Mouse (Mus musculus) neural tube, embryonic 10.5 days (tissue): ENCODE results near the gene Arhgap33.

Experiments
- DNase-seq: peaks from one replicate; pipeline ENCODE4 v3.0.0-alpha.2; 2017; ENCODE audit warnings: low spot score; ENCODE audit errors: extremely low spot score

The Arhgap33 gene

DNA sequence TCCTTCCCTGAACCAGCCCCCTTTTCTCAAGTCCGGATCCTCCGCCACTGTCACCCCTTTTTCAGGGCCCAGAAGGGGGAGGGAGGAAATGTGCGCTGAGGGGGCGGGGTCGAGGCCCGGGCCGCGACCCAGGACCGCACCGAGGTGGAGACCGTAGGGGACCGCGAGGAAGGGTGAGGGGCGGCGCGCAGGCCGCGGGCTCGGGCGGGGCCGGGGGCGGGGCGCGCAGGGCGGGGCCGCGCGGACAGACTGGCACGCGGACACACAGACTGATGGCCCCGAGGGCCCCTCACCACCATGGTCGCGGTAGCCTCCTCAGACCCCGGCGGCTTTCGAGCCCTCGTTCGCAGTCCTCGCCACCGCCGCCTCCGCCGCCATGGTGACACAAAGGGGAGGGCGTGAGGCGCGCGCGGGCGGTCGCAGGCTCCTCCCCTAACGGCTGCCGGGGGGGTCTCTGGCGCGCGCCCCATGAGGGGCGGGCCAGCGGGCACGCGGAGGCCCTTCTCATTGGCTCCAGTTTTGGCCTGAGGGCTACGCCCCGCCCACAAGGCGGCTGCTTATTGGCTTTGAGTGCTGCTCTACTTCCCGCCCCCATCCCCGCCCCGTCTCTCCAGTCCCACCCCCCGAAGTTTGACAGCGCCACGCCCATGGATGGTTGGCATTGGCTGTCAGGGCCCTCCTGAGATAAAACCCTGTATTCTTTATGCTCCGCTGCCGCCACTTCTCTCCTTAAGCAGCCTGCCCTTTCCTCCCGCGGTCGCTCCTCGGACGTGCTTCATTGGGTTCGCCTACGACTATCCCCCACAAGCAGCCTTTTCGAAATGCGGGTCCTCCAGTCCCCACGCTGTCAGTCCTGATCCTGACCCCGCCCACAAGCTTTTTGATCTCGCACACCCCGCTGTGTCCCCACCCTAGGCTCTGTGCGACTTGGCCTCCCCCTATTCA, at the start of gene Arhgap33:
Gene Arhgap33 (minus strand): TSS at position 428 of the 945 bp plus-strand sequence.
- DNase-seq, result peak; percentile 94

DNA sequence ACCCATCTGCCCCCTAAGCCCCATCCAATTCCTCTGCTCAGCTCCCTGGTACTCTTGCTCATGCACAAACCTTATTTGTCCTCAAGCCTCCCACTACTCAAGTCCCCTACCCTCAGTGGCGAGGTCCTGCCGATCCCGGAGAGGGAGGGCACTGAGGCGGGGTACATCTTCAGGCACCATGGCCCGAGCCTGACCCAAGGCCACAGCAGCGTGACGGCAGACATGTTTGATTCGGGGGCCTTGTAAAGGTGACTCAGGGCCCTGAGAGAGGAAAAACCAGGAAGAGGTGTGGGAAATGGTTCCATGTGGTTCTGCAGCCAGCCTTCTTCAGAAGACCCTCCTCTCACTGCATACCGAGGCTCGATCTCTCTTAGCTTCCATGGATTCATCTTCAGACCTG, 49.5 kb upstream of the Arhgap33 start:
- no peak for DNase-seq

DNA sequence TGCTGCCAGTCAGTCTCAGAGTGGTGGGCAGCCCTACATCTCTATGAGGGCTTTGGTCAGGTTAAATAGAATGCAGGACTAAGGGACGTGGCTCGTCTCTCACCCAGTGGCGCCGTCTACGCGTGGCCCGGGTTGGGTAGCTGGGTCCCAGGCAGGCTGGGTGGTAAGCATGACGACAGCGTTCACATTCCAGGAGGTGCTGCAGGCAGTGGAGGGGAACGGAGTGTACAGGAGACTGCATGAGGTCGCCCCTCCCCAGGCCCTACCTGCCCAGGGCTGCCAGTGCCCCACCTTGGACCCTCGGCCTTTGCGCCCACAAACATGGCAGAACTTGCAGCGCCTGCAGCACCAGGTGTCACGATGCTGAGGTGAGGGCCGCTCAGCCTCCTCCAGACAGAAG, 46.7 kb upstream of the Arhgap33 start:
- DNase-seq, result no peak

DNA sequence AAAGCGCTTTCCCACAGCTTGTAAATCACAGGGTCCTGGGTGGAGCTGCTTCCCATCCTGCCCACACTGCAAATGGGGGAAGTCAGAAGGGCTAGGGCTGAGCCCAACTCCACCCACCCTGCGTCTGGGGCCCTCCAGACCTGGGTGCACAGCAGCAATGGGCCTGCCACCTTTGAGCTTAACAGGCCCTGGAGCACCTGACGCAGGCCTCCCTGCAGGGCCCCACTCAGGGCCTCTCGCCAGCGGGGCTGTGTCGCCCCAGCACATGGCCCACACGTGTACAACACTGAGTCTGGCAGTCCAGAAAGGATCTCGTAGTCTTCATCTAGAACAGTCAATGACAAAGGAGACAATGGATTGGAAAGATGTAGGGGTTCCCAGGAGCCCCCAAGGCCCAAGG, 45.1 kb upstream of the Arhgap33 start:
- DNase-seq, result no peak

DNA sequence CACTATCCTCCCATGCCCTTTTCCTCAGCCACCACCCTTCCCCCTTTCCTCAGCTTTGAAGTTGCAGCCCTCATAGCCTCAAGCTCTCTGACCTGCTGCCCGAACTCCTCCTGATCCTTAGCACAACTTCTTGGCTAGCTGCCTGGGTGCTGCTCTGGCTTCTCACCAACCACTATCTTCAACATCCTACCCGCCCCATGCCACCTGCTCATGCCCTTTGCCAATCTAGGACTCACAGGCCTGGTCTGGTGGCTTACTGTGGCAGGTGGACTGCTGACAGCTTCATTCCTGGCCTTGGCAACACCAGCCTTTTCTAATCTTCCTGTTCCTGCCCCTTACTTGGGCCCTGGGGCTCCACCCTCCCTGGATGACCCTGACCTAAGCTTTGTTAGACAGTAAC, 38.1 kb upstream of the Arhgap33 start:
- DNase-seq, result no peak

DNA sequence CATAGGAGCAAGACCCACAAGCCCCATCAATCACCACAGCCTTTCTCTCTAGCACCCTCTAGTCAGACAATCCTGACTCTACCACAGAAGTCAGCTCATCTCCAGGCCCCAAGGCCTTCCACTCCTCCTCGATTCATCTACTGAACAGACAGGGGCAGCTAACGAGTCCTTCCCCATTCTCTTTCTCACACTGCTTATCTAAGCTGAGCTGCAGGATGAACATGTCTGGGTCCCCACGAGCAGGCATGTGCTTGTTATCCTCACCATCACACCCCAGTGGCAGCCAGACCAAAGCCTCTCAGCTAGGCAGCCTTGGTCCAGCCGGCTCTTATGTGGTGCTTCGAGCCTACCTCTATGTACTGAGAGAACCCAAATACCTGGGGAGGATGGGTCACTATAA, 37.5 kb upstream of the Arhgap33 start:
- no peak for DNase-seq

DNA sequence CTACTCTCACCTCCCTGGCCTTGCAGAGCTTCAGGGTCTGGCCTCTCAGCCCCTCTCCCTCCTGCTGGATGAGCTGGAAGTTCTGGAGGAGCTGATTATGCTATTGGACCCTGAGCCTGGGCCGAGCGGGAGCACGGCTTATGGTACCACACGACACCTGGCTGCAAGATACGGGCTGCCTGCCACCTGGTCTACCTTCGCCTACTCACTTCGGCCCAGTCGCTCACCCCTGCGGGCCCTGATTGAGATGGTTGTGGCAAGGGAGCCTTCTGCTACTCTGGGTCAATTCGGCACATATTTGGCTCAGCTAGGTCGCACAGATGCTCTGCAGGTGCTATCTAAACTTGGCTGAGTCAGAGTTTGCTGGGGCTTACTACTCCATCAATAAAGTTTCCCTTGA, 32.7 kb upstream of the Arhgap33 start:
- no peak for DNase-seq

DNA sequence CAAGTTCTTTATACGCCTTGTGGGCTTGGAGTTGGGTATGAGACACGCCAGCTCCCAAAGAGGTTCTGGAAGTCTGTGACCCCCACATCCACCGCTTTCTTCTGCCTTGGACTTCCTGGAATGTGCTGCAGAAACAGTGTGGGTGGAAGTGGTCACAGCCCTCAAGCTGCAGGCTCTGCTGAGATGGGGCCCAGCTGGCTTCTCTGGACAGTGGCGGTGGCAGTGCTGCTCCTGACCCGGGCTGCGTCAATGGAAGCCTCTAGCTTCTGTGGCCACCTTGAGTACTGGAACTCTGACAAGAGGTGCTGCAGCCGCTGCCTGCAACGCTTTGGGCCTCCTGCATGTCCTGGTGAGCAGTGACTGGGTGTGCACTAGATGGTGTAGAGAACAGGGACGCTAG, 31.2 kb upstream of the Arhgap33 start:
- DNase-seq, result no peak

DNA sequence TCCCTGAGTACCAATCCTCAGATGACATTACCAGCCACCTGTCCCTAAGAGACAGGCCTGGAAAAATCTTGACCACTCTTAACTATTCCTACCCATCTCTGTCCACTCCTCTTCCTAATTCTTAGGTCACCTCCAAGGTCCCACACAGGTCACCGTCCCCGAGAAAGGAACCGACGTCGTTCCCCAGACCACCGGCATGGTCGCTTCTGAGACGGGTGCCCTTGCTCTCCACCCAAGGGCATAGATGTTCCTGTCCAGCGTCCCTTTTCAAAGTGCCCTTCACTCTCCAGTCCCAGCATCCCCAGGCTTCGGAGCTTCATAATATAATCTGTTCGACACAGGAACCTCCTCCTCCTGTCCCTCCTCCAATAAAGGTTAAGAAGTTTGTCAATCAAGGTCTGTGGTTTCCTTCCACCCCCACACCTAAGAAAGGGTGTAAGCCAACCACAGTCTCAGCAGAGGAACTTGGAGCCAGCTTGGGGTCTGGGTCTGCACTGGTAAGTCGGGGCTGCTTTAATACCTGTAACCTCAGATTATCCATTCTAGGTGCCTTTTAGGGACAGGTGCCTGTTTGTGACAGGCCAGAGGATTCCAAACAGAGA, 30.2 kb upstream of the Arhgap33 start, which contains the start of gene Igflr1:
Gene Igflr1 (plus strand): TSS at position 458 of the 602 bp plus-strand sequence.
- DNase-seq, result no peak

DNA sequence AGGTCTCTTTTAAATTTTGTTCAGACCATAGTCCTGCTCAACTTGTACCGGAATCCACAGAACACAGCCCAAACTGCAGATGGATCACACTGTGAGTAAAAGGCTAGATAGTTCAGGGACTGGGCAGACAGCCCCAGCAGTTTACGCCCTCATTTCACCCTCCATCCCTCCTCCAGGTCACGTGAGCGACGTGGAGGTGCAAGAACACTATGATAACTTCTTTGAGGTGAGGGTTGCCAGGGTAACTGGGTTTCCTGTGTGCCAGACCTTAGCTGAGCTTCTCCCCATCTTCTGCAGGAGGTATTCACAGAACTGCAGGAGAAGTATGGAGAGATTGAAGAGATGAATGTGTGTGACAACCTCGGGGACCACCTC, 29.0 kb upstream of the Arhgap33 start:
- no peak for DNase-seq

DNA sequence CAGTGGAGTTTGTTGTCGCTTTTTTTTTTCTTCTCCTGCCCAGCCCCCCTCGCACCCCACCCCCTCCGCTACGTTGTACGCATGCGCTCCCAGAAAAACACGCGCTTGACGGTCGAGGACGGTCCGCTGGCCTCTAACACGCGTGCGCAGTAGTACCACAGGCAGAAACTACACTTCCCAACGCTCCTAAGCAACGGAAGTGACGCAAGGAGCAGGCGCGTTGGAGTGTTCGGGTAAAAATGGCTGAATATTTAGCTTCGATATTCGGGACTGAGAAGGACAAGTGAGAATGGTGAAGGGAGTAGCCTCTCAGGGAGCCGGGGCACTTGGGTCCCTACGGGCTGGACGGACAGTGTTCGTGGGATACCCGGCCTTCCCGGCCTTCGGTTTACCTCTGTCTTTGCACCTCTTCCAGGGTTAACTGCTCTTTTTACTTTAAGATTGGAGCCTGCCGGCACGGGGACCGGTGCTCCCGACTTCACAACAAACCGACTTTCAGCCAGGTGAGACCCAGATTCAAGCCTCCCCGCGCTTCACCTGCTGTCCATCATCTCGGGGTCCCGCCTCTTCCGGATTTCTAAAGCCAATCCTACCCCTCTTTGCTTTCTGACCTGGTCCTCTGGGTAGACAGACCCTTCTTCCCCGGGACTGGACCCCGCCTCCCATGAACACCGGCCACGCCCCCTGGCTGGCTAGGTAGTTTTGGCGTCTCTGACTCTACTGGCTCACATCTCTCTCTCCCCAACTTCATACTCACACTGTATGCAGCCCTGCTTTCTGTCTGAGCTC, 28.5 kb upstream of the Arhgap33 start, which contains the start of the genes U2af1l4, Gm49396 and Psenen:
Gene U2af1l4 (plus strand): TSS at position 185 of the 789 bp plus-strand sequence.
Gene Gm49396 (plus strand): TSS at position 228 of the 789 bp plus-strand sequence.
Gene Psenen (minus strand): TSS at position 511 of the 789 bp plus-strand sequence.
- DNase-seq, result peak; percentile 94

DNA sequence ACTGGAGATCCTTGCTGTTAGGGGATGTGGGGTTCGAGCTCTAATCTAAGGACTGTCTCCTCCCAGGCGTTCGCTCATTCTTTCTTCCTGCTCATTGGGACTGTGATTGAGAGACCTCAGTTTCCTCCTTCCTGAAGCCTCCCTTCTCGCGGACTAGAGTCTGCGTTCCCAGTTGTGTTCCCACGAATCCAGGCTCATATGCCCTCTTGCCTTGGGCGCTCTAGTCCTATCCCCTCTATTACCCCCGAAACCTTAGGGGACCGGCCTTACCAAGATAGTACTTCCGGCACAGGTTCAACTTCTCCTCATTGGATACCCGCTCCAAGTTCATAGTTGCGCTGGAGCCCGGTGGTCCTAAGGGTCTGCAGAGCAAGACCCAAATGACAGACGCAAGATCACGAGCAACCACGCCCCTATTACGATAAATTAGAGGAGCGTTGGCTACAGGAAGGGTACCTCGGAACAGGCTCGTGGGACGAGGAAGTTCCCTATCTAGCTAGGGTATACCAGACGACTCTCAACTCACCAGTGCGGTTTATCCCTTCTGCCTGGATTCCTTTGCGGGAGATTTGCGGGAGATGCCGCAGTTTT, 27.8 kb upstream of the Arhgap33 start:
- peak; percentile 48 for DNase-seq

DNA sequence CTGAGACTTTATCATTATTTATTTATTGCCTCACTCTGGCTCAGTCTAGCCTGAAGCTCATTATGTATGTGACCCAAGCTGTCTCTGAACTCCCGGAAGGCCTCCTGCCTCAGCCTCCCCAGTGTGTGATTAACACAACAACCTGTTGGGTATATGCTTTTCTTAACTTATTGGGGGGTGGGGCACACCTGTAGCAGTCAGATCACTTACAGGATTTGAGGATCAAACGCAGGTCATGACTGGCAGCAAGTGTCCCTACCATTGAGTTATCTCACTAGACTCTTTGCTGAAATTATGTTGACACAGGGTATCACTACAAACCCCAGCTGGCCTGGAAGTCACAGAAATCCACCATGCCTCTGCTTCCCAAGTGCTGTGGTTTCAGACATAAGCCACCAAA, 25.4 kb upstream of the Arhgap33 start:
- DNase-seq, result no peak

DNA sequence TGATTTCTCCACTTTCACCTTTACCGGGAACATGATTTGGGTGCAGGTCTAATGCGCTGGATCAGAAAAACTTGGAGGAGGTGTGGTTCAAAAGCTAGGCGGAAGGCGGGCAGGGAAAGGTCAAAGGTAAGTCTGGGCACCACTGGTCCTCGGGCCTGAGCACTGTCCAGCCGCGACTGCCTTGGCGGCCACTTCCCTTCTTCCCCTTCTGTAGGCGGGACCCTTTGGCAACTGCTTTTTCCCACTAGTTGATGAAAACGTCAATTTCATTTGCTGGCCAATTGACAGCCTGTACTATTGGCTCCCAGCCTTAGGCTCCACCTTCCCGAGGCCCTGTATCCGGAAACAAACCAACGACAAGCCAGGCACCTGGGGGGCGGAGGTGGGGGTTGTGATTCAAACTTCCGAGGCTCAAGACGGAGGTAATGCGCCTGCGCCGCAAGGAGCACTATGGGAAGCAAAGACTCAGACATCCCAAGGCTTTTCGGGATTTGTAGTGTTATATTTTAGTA, 24.6 kb upstream of the Arhgap33 start, which contains the start of gene Lin37:
Gene Lin37 (minus strand): TSS at position 396 of the 512 bp plus-strand sequence.
- peak; percentile 88 for DNase-seq

DNA sequence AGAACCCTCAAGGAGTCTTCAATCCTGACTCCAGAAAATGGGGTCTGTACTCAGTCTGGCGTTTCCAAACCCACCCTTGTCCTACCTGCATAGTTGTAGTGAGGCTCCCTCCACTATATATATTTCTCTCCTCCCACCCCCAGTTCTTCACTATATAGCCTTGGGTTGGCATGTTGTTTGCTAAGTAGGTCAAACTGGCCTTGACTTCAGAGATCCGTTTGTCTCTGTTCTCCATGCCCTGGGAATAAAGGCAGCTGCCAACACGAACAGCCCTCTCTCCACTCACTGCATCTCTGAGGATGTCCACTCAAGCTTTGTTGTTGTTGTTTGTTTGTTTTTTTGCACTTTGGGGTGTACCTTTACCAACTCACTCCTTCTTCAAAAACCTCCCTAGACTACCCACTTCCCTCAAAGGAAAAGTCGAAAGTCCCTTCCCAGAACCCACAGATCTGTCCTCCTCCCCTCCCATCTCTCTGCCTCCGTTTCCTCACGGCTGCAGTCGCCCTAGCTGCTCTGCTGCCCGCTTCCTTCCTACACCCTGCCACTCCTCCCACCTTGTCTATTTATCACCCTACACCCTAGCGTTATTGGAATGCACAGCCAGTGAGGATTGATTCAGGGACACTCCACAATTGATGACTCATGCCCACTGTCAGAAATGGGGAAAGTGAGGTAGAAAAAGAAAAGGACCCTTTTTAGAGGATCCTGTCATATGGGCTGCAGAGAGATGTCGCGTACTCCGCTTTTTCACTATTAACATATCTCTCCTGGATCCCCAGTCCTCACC, 24.0 kb upstream of the Arhgap33 start:
- DNase-seq, result no peak

DNA sequence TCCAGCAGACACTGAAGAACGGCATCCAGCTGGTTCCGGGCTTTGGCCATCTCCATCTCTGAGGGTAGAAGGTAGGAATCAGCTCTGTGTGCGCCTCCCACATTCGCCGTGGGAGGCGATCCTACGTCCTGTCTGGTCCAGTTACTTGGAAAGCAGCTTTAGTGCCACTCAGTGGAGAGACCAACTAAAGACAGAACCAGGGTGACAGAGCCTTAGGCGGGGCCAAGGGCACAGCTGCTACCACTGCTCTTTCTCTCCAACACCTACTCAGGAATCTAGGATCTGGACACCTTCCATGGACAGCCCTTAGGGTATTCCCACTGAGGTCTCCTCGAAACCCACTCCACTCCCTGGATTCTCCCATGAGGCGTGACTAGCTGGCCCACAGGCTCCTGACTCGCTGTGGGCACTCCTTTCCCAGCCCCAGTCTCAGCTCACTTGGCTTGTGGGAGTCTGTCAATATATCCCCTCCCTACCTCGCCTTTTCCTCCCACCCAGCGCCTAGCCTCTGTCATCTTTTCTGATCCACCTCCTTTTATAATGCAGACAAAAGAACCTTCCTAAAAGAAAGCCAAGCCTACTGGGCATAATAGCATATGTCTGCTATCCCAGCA, 23.1 kb upstream of the Arhgap33 start:
- no peak for DNase-seq

DNA sequence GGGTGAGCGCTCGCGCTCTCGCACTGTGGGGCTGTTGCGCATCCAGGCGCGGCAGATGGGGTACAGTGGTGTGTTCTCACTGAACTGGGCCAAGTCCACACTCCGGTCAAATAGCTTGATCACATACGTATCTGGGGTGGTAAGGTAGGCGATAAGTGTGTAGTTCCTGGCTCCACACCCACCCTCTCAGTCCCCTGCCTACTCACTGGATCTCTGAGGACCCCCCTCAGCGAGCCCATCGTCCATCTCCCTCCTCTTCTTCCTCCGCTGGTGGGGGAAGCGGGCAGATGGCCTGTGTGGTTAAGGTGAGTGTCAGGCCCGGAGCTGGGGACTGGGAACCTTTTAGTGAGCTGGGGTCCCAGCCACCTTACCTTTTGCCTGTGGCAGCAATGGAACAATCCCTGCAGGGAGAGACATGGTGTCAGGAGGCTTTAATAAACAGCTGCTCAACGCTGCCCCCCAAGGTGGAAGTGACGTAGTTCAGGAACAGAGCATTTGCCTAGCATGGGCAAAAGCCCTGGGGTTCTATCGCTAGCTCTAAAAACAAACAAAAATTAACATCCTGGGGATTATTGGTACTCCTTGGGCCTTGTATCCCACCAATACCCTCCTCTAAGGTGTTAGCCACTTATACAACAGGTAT, 22.2 kb upstream of the Arhgap33 start:
- no peak for DNase-seq

DNA sequence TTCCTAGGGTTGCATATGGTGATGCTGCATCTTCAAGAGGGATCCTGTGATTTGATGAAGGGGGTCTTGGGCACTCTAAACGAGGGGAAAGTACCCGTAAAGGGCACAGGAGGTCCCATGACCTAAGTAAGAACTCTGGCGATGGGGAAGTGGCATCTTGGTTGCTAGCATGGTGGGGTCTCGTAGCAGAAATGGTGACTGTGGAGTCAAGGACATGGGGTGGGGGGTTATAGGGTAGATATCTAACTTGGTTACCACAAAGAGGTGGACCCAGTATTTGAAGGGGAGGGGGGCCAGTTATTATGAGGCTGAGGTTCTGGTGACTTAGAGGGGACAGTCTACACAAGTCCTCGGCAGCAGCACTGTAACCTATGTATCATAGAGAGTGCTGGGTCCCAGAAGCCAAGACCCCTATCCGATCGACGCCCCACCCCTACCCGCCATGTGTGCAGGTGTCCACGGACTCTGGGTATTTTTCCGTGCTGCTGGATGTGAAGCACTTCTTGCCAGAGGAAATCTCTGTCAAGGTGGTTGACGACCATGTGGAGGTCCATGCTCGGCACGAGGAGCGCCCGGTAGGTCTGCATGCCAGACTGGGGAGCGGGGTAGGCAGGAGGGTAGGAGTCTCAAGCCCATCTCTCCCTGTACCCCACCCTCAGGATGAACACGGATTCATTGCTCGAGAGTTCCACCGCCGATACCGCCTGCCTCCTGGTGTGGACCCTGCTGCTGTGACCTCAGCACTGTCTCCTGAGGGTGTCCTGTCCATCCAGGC, 19.1 kb upstream of the Arhgap33 start:
- DNase-seq, result no peak
